Mouse (Mus musculus) MEL (cell line): ENCODE results near the gene Naa40. TPM values are rescaled to one million over a fixed set of nuclear protein-coding genes. Genes with fewer than 3 reads are reported as not detected.

ENCODE experiments used
- DNase-seq: peaks from one replicate; pipeline ENCODE4 v3.0.0; 2011; ENCODE audit warnings: low read depth, low spot score
- H3K27ac ChIP-seq: 2 replicates; pipeline ENCODE4 v1.5.1; 2012; ENCODE audit warnings: low read depth, mild to moderate bottlenecking, control low read depth, low read length, moderate library complexity; ENCODE audit not compliant: control insufficient read depth
- H3K27me3 ChIP-seq, 2 experiments: fragments of 150-350 bp in 1 of 2; sonication (generic) in 1 of 2; 2 replicates each; pipeline ENCODE4 v1.6.1; 2012; ENCODE audit warnings: low read length in 2 of 2, mild to moderate bottlenecking in 2 of 2, improper control_type of control experiment in 1 of 2, moderate library complexity in 1 of 2; ENCODE audit not compliant: insufficient read depth in 2 of 2, control insufficient read depth in 1 of 2
- H3K36me3 ChIP-seq, 2 experiments: 2 replicates each; pipeline ENCODE4 v1.6.1; 2012 to 2014; ENCODE audit warnings: low read length in 2 of 2, improper control_type of control experiment in 1 of 2, inconsistent platforms in 1 of 2, mild to moderate bottlenecking in 1 of 2; ENCODE audit not compliant: insufficient read depth in 2 of 2, control insufficient read depth in 1 of 2
- H3K4me1 ChIP-seq, 2 experiments: fragments of 150-350 bp in 1 of 2; sonication (generic) in 1 of 2; 2 replicates each; pipeline ENCODE4 v1.6.1; 2012; ENCODE audit warnings: low read length in 2 of 2, improper control_type of control experiment in 1 of 2, mild to moderate bottlenecking in 1 of 2; ENCODE audit not compliant: insufficient read depth in 2 of 2, control insufficient read depth in 1 of 2
- H3K4me3 ChIP-seq, 2 experiments: fragments of 150-350 bp in 1 of 2; sonication (generic) in 1 of 2; 2 replicates each; pipeline ENCODE4 v1.5.1; 2012; ENCODE audit warnings: low read depth in 2 of 2, low read length in 2 of 2, mild to moderate bottlenecking in 2 of 2, moderate library complexity in 2 of 2, control low read depth in 1 of 2, improper control_type of control experiment in 1 of 2; ENCODE audit not compliant: control insufficient read depth in 1 of 2, insufficient read depth in 1 of 2
- H3K79me2 ChIP-seq: 2 replicates; pipeline ENCODE4 v1.6.1; 2012; ENCODE audit warnings: mild to moderate bottlenecking, low read length, moderate library complexity; ENCODE audit not compliant: control insufficient read depth, poor library complexity, insufficient read depth
- H3K9ac ChIP-seq: 2 replicates; pipeline ENCODE4 v1.6.1; 2012; ENCODE audit warnings: low read depth, mild to moderate bottlenecking, control low read depth, low read length, moderate library complexity; ENCODE audit not compliant: control insufficient read depth, poor library complexity, severe bottlenecking
- H3K9me3 ChIP-seq: fragments of 150-350 bp; sonication (generic); replicated peaks from 2 replicates; pipeline ENCODE4 v1.6.1; 2012; ENCODE audit warnings: mild to moderate bottlenecking, low read length, improper control_type of control experiment, moderate library complexity; ENCODE audit not compliant: insufficient read depth
- BHLHE40 ChIP-seq: IDR thresholded peaks from 2 replicates; pipeline ENCODE4 v1.6.1; 2012; ENCODE audit warnings: low read depth, mild to moderate bottlenecking, inconsistent platforms, low read length, improper control_type of control experiment, borderline replicate concordance
- CHD1 ChIP-seq: IDR thresholded peaks from 2 replicates; pipeline ENCODE4 v1.6.1; 2012; ENCODE audit warnings: low read depth, mild to moderate bottlenecking, inconsistent platforms, low read length, improper control_type of control experiment
- CHD2 ChIP-seq: IDR thresholded peaks from 2 replicates; pipeline ENCODE4 v1.6.1; 2011; ENCODE audit warnings: low read length, improper control_type of control experiment
- CTCF ChIP-seq, 3 experiments: IDR thresholded peaks in 2 of 3; conservative IDR thresholded peaks in 1 of 3; 2 replicates each; pipeline ENCODE4 v1.5.1; 2011 to 2012; ENCODE audit warnings: low read length in 3 of 3, low read depth in 2 of 3, mild to moderate bottlenecking in 2 of 3, improper control_type of control experiment in 1 of 3, inconsistent platforms in 1 of 3, mixed read lengths in 1 of 3, moderate library complexity in 1 of 3; ENCODE audit not compliant: control insufficient read depth in 1 of 3, insufficient read depth in 1 of 3, poor library complexity in 1 of 3, severe bottlenecking in 1 of 3
- E2F4 ChIP-seq: IDR thresholded peaks from 2 replicates; pipeline ENCODE4 v1.6.1; 2011; ENCODE audit warnings: low read depth, low read length, improper control_type of control experiment, borderline replicate concordance
- EP300 ChIP-seq, 2 experiments: IDR thresholded peaks; 2 replicates each; pipeline ENCODE4 v1.6.1; 2011; ENCODE audit warnings: improper control_type of control experiment in 2 of 2, low read length in 2 of 2, low read depth in 1 of 2, mild to moderate bottlenecking in 1 of 2
- ETS1 ChIP-seq: IDR thresholded peaks from 2 replicates; pipeline ENCODE4 v1.6.1; 2012; ENCODE audit warnings: low read depth, mild to moderate bottlenecking, inconsistent platforms, low read length, improper control_type of control experiment, moderate library complexity
- GABPA ChIP-seq: IDR thresholded peaks from 2 replicates; pipeline ENCODE4 v1.6.1; 2012; ENCODE audit warnings: low read depth, mild to moderate bottlenecking, inconsistent platforms, low read length, improper control_type of control experiment, moderate library complexity
- GATA1 ChIP-seq: IDR thresholded peaks from 2 replicates; pipeline ENCODE4 v1.6.1; 2011; ENCODE audit warnings: low read depth, low read length, improper control_type of control experiment
- HCFC1 ChIP-seq: IDR thresholded peaks from 2 replicates; pipeline ENCODE4 v1.6.1; 2012; ENCODE audit warnings: low read depth, mild to moderate bottlenecking, inconsistent platforms, low read length, improper control_type of control experiment, moderate library complexity
- MAFK ChIP-seq: IDR thresholded peaks from 2 replicates; pipeline ENCODE4 v1.6.1; 2011; ENCODE audit warnings: low read depth, mild to moderate bottlenecking, low read length, improper control_type of control experiment, borderline replicate concordance
- MAX ChIP-seq: IDR thresholded peaks from 2 replicates; pipeline ENCODE4 v1.6.1; 2011; ENCODE audit warnings: low read length, improper control_type of control experiment
- MAZ ChIP-seq: IDR thresholded peaks from 2 replicates; pipeline ENCODE4 v1.6.1; 2012; ENCODE audit warnings: low read depth, mild to moderate bottlenecking, inconsistent platforms, low read length, improper control_type of control experiment
- MEF2A ChIP-seq: IDR thresholded peaks from 2 replicates; pipeline ENCODE4 v1.6.1; 2014; ENCODE audit warnings: low read depth, mild to moderate bottlenecking, inconsistent platforms, low read length, improper control_type of control experiment; ENCODE audit not compliant: poor library complexity, insufficient replicate concordance, severe bottlenecking; ENCODE audit errors: extremely low read depth
- MXI1 ChIP-seq: IDR thresholded peaks from 2 replicates; pipeline ENCODE4 v1.6.1; 2011; ENCODE audit warnings: mild to moderate bottlenecking, low read depth, low read length, improper control_type of control experiment
- MYB ChIP-seq: IDR thresholded peaks from 2 replicates; pipeline ENCODE4 v1.6.1; 2011; ENCODE audit warnings: mild to moderate bottlenecking, low read depth, low read length, improper control_type of control experiment
- MYC ChIP-seq: IDR thresholded peaks from 2 replicates; pipeline ENCODE4 v1.6.1; 2011; ENCODE audit warnings: low read depth, mild to moderate bottlenecking, low read length, improper control_type of control experiment, moderate library complexity
- NELFE ChIP-seq: IDR thresholded peaks from 2 replicates; pipeline ENCODE4 v1.6.1; 2011; ENCODE audit warnings: low read depth, low read length, improper control_type of control experiment
- NRF1 ChIP-seq: IDR thresholded peaks from 2 replicates; pipeline ENCODE4 v1.6.1; 2014; ENCODE audit warnings: low read depth, mild to moderate bottlenecking, inconsistent platforms, low read length, improper control_type of control experiment, moderate library complexity; ENCODE audit not compliant: poor library complexity, insufficient read depth, severe bottlenecking
- RAD21 ChIP-seq: IDR thresholded peaks from 2 replicates; pipeline ENCODE4 v1.6.1; 2011; ENCODE audit warnings: mild to moderate bottlenecking, low read depth, low read length, improper control_type of control experiment
- SIN3A ChIP-seq: IDR thresholded peaks from 2 replicates; pipeline ENCODE4 v1.6.1; 2012; ENCODE audit warnings: low read length, improper control_type of control experiment, inconsistent platforms
- SMC3 ChIP-seq: IDR thresholded peaks from 2 replicates; pipeline ENCODE4 v1.6.1; 2011; ENCODE audit warnings: low read depth, low read length, improper control_type of control experiment
- TCF12 ChIP-seq: IDR thresholded peaks from 2 replicates; pipeline ENCODE4 v1.6.1; 2014; ENCODE audit warnings: low read depth, mild to moderate bottlenecking, inconsistent platforms, low read length, improper control_type of control experiment, moderate library complexity
- UBTF ChIP-seq: IDR thresholded peaks from 2 replicates; pipeline ENCODE4 v1.6.1; 2012; ENCODE audit warnings: low read depth, mild to moderate bottlenecking, inconsistent platforms, low read length, improper control_type of control experiment, moderate library complexity, borderline replicate concordance; ENCODE audit not compliant: insufficient read depth
- USF1 ChIP-seq: IDR thresholded peaks from 2 replicates; pipeline ENCODE4 v1.6.1; 2014; ENCODE audit warnings: low read depth, mild to moderate bottlenecking, inconsistent platforms, low read length, improper control_type of control experiment, moderate library complexity
- USF2 ChIP-seq, 2 experiments: IDR thresholded peaks; 2 replicates each; pipeline ENCODE4 v1.6.1; 2011 to 2012; ENCODE audit warnings: improper control_type of control experiment in 2 of 2, low read length in 2 of 2, borderline replicate concordance in 1 of 2, inconsistent platforms in 1 of 2, low read depth in 1 of 2, mild to moderate bottlenecking in 1 of 2; ENCODE audit not compliant: insufficient read depth in 1 of 2
- ZC3H11A ChIP-seq: IDR thresholded peaks from 2 replicates; pipeline ENCODE4 v1.6.1; 2012; ENCODE audit warnings: low read depth, mild to moderate bottlenecking, inconsistent platforms, low read length, improper control_type of control experiment
- ZKSCAN1 ChIP-seq: IDR thresholded peaks from 2 replicates; pipeline ENCODE4 v1.6.1; 2012; ENCODE audit warnings: low read depth, mild to moderate bottlenecking, inconsistent platforms, low read length, improper control_type of control experiment, moderate library complexity
- ZMIZ1 ChIP-seq: IDR thresholded peaks from 2 replicates; pipeline ENCODE4 v1.6.1; 2012; ENCODE audit warnings: low read depth, mild to moderate bottlenecking, inconsistent platforms, low read length, improper control_type of control experiment, moderate library complexity
- ZNF384 ChIP-seq: IDR thresholded peaks from 2 replicates; pipeline ENCODE4 v1.6.1; 2012; ENCODE audit warnings: low read depth, mild to moderate bottlenecking, inconsistent platforms, low read length, improper control_type of control experiment
- polyA plus RNA-seq, 2 experiments: library from polyadenylated mRNA; stranded (reverse) in 1 of 2; unstranded in 1 of 2; fragments of >175 nt in 1 of 2; fragments of >200 nt in 1 of 2; gene quantifications; 2 replicates each; pipeline versions ENCODE4 v1.2.1 to v1.2.4; 2012; ENCODE audit warnings: low replicate concordance in 2 of 2, low read depth in 1 of 2; ENCODE audit not compliant: insufficient read length in 2 of 2, insufficient read depth in 1 of 2, missing spikeins in 1 of 2
- total RNA-seq: library from RNA; depleted of rRNA; stranded (reverse); fragments of 300-350 nt; gene quantifications from 2 replicates; pipeline ENCODE4 v1.2.3, GENCODE M21; 2012

Naa40 gene
- total and polyA plus RNA-seq, 3 experiments, result 46.8 to 75.7 TPM; not detected in 1

DNA sequence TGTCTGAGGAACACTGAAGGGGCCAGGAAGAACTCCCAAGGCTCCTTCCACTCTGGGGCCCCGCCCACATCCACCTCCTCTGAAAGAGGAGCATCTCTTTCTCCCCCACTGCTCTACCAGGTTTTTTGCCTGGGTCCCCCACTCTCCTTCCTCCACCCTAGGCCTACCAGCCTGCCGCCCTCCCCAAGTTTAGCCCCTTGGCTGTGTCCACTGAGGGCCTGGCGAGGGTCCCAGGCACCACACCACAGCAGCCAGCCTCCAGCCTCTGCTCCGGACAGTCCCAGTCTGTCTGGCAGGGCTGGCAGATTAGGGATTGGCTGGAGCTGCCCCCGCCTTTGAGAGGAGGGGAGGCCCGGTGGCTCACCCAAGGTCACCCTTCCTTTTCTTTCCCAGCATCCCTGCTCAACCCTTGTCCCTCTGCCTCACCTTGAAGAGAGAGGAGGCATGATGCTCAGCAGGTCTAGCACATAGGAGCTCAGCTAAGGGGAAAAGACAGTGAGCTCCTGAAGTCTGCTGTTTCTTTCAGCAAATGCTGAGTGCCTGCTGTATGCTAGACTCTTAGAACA is 23.9 kb upstream of the Naa40 start:
- DNase-seq, result peak; percentile 50

GRCm38 (mm10) chr19:7264088-7264765 is 23.2 kb upstream of the Naa40 start:
- no peaks in the 10 kb centered on the region for H3K27me3 ChIP-seq
- H3K36me3 ChIP-seq, result peaks cover 0 to 4% of the 10 kb centered on the region in 2 experiments; a peak in 1 of 4 replicates
- peak overlapping the region; percentile 39 for H3K9ac ChIP-seq
- peak; percentile 87 for DNase-seq
- peaks cover 0 to 22% of the 10 kb centered on the region in 2 experiments; a peak in 3 of 4 replicates for H3K4me1 ChIP-seq
- no peaks in the 10 kb centered on the region for H3K9me3 ChIP-seq
- 0 out of 2 replicates have a peak overlapping the region, but pooled peaks have one; percentile 6 for H3K27ac ChIP-seq
- peaks cover 5% of the 10 kb centered on the region for H3K79me2 ChIP-seq
- peak overlapping the region; percentile 20 to 30; a peak in 2 of 4 replicates for H3K4me3 ChIP-seq
- TF ChIP-seq E2F4 (no peak), SIN3A (peak; percentile 76), SMC3 (peak; percentile 94), MAZ (peak; percentile 89), RAD21 (peak; percentile 83), ZKSCAN1 (no peak), CHD1 (no peak), BHLHE40 (0 out of 2 replicates have a peak, but pooled peaks have one; percentile 29), CTCF (IDR thresholded peaks at IDR 0.05 in 2 of 3, conservative IDR thresholded peaks at IDR 0.05 in 1 of 3; ENCODE audit: control insufficient read depth in 1 of 3, insufficient read depth in 1 of 3, low read depth in 2 of 3, low read length in 3 of 3, poor library complexity in 1 of 3, severe bottlenecking in 1 of 3) (peak; percentile 88 to 99 (median 96)), ZNF384 (no peak), GABPA (no peak), CHD2 (no peak), UBTF (no peak), ZMIZ1 (no peak), ZC3H11A (peak; percentile 83), MEF2A (no peak), TCF12 (no peak), MAX (peak; percentile 68; the same call in 1 of the 2 replicates), MAFK (no peak), NELFE (0 out of 2 replicates have a peak, but pooled peaks have one; percentile 17), NRF1 (no peak), USF1 (peak; percentile 27; the same call in 1 of the 2 replicates), MXI1 (peak; percentile 60), MYC (peak; percentile 71), HCFC1 (peak; percentile 53), EP300 (IDR thresholded peaks at IDR 0.05; ENCODE audit: low read depth in 1 of 2, low read length in 2 of 2) (no peak), ETS1 (no peak)

More for the DNA sequence above, 23.9 kb upstream of the Naa40 start:
- TF ChIP-seq SIN3A (no peak), USF2 (IDR thresholded peaks at IDR 0.05; ENCODE audit: borderline replicate concordance in 1 of 2, insufficient read depth in 1 of 2, low read depth in 1 of 2, low read length in 2 of 2) (no peak), GATA1 (no peak), ETS1 (no peak), MYB (no peak)
- TF ChIP-seq, all 39 proteins: peak for 0
- H3K27me3 ChIP-seq, result no peaks in the 10 kb centered on the region
- no peak overlapping the region for H3K9ac ChIP-seq
- peak overlapping the region; percentile 25 for H3K27ac ChIP-seq
- peak overlapping the region; percentile 20 to 30; a peak in 2 of 4 replicates for H3K4me3 ChIP-seq
- peaks cover 5% of the 10 kb centered on the region for H3K79me2 ChIP-seq
- no peaks in the 10 kb centered on the region for H3K9me3 ChIP-seq
- H3K36me3 ChIP-seq, result peaks cover 0 to 4% of the 10 kb centered on the region in 2 experiments; a peak in 1 of 4 replicates
- peaks cover 0 to 28% of the 10 kb centered on the region in 2 experiments; a peak in 3 of 4 replicates for H3K4me1 ChIP-seq
